Comparison of ENCODE assay signal across 8 mouse cellular contexts in the genomic region with DNA sequence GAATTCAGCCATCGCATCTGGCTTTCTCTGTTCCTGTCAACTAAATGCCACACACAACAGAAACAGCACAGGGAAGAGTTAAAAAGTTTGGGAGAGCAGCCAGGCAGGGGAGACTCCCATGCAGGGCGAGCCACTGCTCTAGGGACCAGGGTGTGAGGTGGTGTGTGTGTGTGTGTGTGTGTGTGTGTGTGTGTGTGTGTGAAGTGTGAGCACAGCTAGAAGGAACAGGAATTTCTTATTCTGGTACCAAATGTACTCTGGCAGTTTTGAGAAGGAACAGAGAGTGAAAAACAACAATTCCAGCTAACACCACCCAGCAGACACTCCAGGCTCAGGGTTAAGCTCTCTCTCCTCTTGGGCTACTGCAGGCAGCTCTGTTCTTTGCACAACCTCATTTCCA.
DNase-seq lines count a peak whose midpoint lies in the region; ATAC-seq and TF ChIP-seq lines count a peak whose summit lies in the region.

No protein-coding gene starts in this region.

- ATAC-seq in heart, embryonic 11.5 days (replicated peaks; ENCODE audit: insufficient number of reproducible peaks, low FRiP score, low TSS enrichment) = no peak
- peak; percentile 75 for ATAC-seq in stomach, postnatal 0 days (ENCODE audit: low FRiP score, low TSS enrichment)
- ATAC-seq in midbrain, embryonic 16.5 days = no peak

- H3K27ac ChIP-seq in heart, embryonic 11.5 days (ENCODE audit: low read depth, low read length) = peak overlapping the region; percentile 48
- H3K27ac ChIP-seq in stomach, postnatal 0 days (replicated peaks) = peak overlapping the region; percentile 65
- H3K27ac ChIP-seq in midbrain, embryonic 16.5 days (ENCODE audit: low read length) = no peak overlapping the region

- no peak for TF ChIP-seq CTCF in stomach, postnatal 0 days (IDR thresholded peaks at IDR 0.05; ENCODE audit: low read depth)

- H3K27me3 ChIP-seq in heart, embryonic 11.5 days (ENCODE audit: control insufficient read depth, insufficient read depth, low read length) = no peaks in the 10 kb centered on the region
- no peaks in the 10 kb centered on the region for H3K27me3 ChIP-seq in stomach, postnatal 0 days (ENCODE audit: control insufficient read depth, insufficient read depth, low read length)
- no peaks in the 10 kb centered on the region for H3K27me3 ChIP-seq in midbrain, embryonic 16.5 days (ENCODE audit: control insufficient read depth, insufficient read depth, low read depth, low read length)

- DNase-seq in adrenal gland, postnatal 14 days = peak; percentile 68
- DNase-seq in adrenal gland, postnatal 4 days (ENCODE audit: low spot score in 2 of 2) = no peak
- peak; percentile 45 for DNase-seq in ovary, postnatal 36 days (ENCODE audit: low spot score)
- no peak for DNase-seq in ovary, postnatal 10 days (ENCODE audit: low spot score)
- peak; percentile 23 to 50 for DNase-seq in layer of hippocampus, postnatal 36 days
- DNase-seq in stomach, postnatal 0 days (ENCODE audit: low spot score) = peak; percentile 55

- peak overlapping the region; percentile 33 for H3K4me2 ChIP-seq in heart, embryonic 11.5 days
- no peak overlapping the region for H3K4me2 ChIP-seq in stomach, postnatal 0 days (replicated peaks; ENCODE audit: low read depth)
- H3K4me2 ChIP-seq in midbrain, embryonic 16.5 days (ENCODE audit: low read length) = no peak overlapping the region

- WGBS in heart, embryonic 11.5 days (ENCODE audit: insufficient replicate concordance) = 30% methylated on average over 2 of the region's 2 CpGs
- WGBS in stomach, postnatal 0 days = 15% methylated on average over 2 of the region's 2 CpGs
- 40% methylated on average over 2 of the region's 2 CpGs for WGBS in midbrain, embryonic 16.5 days

- 0 out of 2 replicates have a peak, but pooled peaks cover 2% of the 10 kb centered on the region for H3K36me3 ChIP-seq in heart, embryonic 11.5 days (ENCODE audit: control insufficient read depth, insufficient read depth, low read length)
- H3K36me3 ChIP-seq in stomach, postnatal 0 days (ENCODE audit: control insufficient read depth, insufficient read depth, low read length) = peaks cover 5% of the 10 kb centered on the region; the same call in 1 of the 2 replicates
- H3K36me3 ChIP-seq in midbrain, embryonic 16.5 days (ENCODE audit: control insufficient read depth, insufficient read depth, low read length) = no peaks in the 10 kb centered on the region

- H3K9ac ChIP-seq in heart, embryonic 11.5 days (ENCODE audit: low read depth, low read length) = no peak overlapping the region
- H3K9ac ChIP-seq in stomach, postnatal 0 days (ENCODE audit: low read length) = no peak overlapping the region
- no peak overlapping the region for H3K9ac ChIP-seq in midbrain, embryonic 16.5 days (ENCODE audit: low read depth, low read length)

- no peaks in the 10 kb centered on the region for H3K9me3 ChIP-seq in heart, embryonic 11.5 days (replicated peaks; ENCODE audit: control insufficient read depth, low read length)
- no peaks in the 10 kb centered on the region for H3K9me3 ChIP-seq in stomach, postnatal 0 days (ENCODE audit: control insufficient read depth, low read length)
- no peaks in the 10 kb centered on the region for H3K9me3 ChIP-seq in midbrain, embryonic 16.5 days (replicated peaks; ENCODE audit: control insufficient read depth, low read length, poor library complexity, severe bottlenecking)

- H3K4me1 ChIP-seq in heart, embryonic 11.5 days (ENCODE audit: control insufficient read depth, insufficient read depth, low read length) = peaks cover 17% of the 10 kb centered on the region
- no peaks in the 10 kb centered on the region for H3K4me1 ChIP-seq in stomach, postnatal 0 days (replicated peaks; ENCODE audit: control insufficient read depth, insufficient read depth)
- peaks cover 5% of the 10 kb centered on the region for H3K4me1 ChIP-seq in midbrain, embryonic 16.5 days (ENCODE audit: control insufficient read depth, insufficient read depth, low read length)

- H3K4me3 ChIP-seq in heart, embryonic 11.5 days (ENCODE audit: low read depth, low read length) = no peak overlapping the region
- H3K4me3 ChIP-seq in stomach, postnatal 0 days (ENCODE audit: low read depth, low read length) = no peak overlapping the region
- no peak overlapping the region for H3K4me3 ChIP-seq in midbrain, embryonic 16.5 days (ENCODE audit: low read depth, low read length)

- no peak for TF ChIP-seq EP300 in stomach, postnatal 0 days (optimal IDR thresholded peaks at IDR 0.05)

Comparison
In these comparisons a context has a peak if more than half of its experiments do, and no peak if none do; other contexts are left out.
1. DNase-seq: peak in adrenal gland, postnatal 14 days (single experiment), ovary, postnatal 36 days (single experiment), layer of hippocampus, postnatal 36 days (2 of 2) and stomach, postnatal 0 days (single experiment); none in adrenal gland, postnatal 4 days (0 of 2) and ovary, postnatal 10 days (single experiment).